Mouse (Mus musculus) skeletal muscle tissue, adult 2 months (tissue): ENCODE results near the gene Stk11.

ENCODE experiments used
- DNase-seq: peaks from one replicate; pipeline ENCODE4 v3.0.0-alpha.2; 2012; ENCODE audit warnings: low read depth, low spot score

The Stk11 gene

GRCm38 (mm10) chr10:80130403-80131031 is 14.9 kb downstream of the Stk11 start:
- DNase-seq: no peak

GRCm38 (mm10) chr10:80131316-80131951 is 15.8 kb downstream of the Stk11 start:
- DNase-seq: no peak

- DNase-seq: no peak
Observed at GRCm38 (mm10) chr10:80131952-80132350, 16.3 kb downstream of the Stk11 start.

- DNase-seq: peak; percentile 71
Observed at GRCm38 (mm10) chr10:80133226-80133849, 17.7 kb downstream of the Stk11 start.

- DNase-seq: no peak
Observed at GRCm38 (mm10) chr10:80134421-80134820, 18.8 kb downstream of the Stk11 start.

GRCm38 (mm10) chr10:80135161-80135560 is 19.6 kb downstream of the Stk11 start:
- DNase-seq: no peak

GRCm38 (mm10) chr10:80135641-80136040 is 20.0 kb downstream of the Stk11 start:
- no peak for DNase-seq

- no peak for DNase-seq
Observed at GRCm38 (mm10) chr10:80136179-80136951, 20.8 kb downstream of the Stk11 start.

- no peak for DNase-seq
Observed at GRCm38 (mm10) chr10:80136952-80137625, 21.5 kb downstream of the Stk11 start.

- DNase-seq: no peak
Observed at GRCm38 (mm10) chr10:80137626-80138552, 22.3 kb downstream of the Stk11 start.

- no peak for DNase-seq
Observed at GRCm38 (mm10) chr10:80138553-80139438, 23.2 kb downstream of the Stk11 start, which contains the start of gene Atp5d. Gene Atp5d (plus strand): TSS chr10:80138632.

GRCm38 (mm10) chr10:80139439-80139775 is 23.8 kb downstream of the Stk11 start:
- no peak for DNase-seq

- DNase-seq: no peak
Observed at GRCm38 (mm10) chr10:80139975-80140665, 24.5 kb downstream of the Stk11 start.

- DNase-seq: no peak
Observed at GRCm38 (mm10) chr10:80140666-80141035, 25.0 kb downstream of the Stk11 start, which contains the start of gene Cbarp. Gene Cbarp (minus strand): TSS chr10:80140835.

- DNase-seq: peak; percentile 97
Observed at GRCm38 (mm10) chr10:80141243-80141642, 25.6 kb downstream of the Stk11 start.

- DNase-seq: peak; percentile 98
Observed at GRCm38 (mm10) chr10:80141786-80142529, 26.4 kb downstream of the Stk11 start.

GRCm38 (mm10) chr10:80142530-80142925 is 26.9 kb downstream of the Stk11 start:
- no peak for DNase-seq

- no peak for DNase-seq
Observed at GRCm38 (mm10) chr10:80143664-80144063, 28.1 kb downstream of the Stk11 start.
